ENCODE assay signal across 23 mouse cellular contexts in the genomic region with DNA sequence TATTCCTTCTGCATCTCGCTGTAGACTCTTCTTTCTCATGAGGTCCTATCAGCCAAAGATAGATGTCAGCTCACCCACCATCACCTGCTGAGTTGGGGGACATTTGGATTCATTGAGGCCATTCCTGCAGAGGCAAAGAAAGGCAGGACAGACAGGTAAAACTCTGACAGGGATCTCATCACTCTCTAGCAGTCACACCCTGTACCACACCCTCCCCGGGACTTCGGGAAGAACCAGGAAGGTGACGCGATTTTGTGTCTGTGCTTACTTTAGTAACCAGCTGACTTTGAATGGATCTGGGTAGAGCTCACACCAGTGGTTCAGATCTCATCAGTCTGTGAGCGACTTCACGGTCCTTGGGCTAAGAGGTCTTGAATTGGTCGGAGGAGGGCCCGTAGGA.
"Had no signal": no experiment of that assay in that cellular context is flagged by ENCODE, and none has a peak within 500 bp of the region (broad histone marks: within the 10 kb centered on the region; RNA-seq: fewer than 3 reads in every experiment).

No protein-coding gene starts in this region.

- H3K27ac ChIP-seq: gastrocnemius, adult 2 months; heart, embryonic 13.5 days; heart, embryonic 15.5 days; hindbrain, embryonic 10.5 days; hindbrain, embryonic 12.5 days; hindbrain, embryonic 14.5 days; intestine, embryonic 15.5 days; layer of hippocampus, adult 2 months; left cerebral cortex, adult 2 months; limb, embryonic 13.5 days; liver, embryonic 13.5 days had no signal

- H3K9ac ChIP-seq: heart, embryonic 13.5 days; heart, embryonic 15.5 days; hindbrain, embryonic 12.5 days; hindbrain, embryonic 14.5 days; intestine, embryonic 15.5 days; limb, embryonic 13.5 days; liver, embryonic 13.5 days had no signal

- ATAC-seq: inflammation-experienced regulatory T-cells, adult 6 months; intestine, embryonic 15.5 days; intestine, postnatal 0 days had no signal

- H3K4me3 ChIP-seq: gastrocnemius, adult 2 months; heart, embryonic 13.5 days; heart, embryonic 15.5 days; hindbrain, embryonic 10.5 days; hindbrain, embryonic 12.5 days; intestine, embryonic 15.5 days; layer of hippocampus, adult 2 months; left cerebral cortex, adult 2 months; limb, embryonic 13.5 days; liver, embryonic 13.5 days had no signal

- H3K4me1 ChIP-seq: heart, embryonic 13.5 days; heart, embryonic 15.5 days; hindbrain, embryonic 10.5 days; hindbrain, embryonic 12.5 days; intestine, embryonic 15.5 days; limb, embryonic 13.5 days; liver, embryonic 13.5 days had no signal

- H3K4me2 ChIP-seq: heart, embryonic 11.5 days; heart, embryonic 13.5 days; heart, embryonic 15.5 days; hindbrain, embryonic 12.5 days; hindbrain, embryonic 14.5 days; intestine, embryonic 15.5 days; limb, embryonic 13.5 days; liver, embryonic 13.5 days had no signal

- H3K27me3 ChIP-seq: heart, embryonic 15.5 days; hindbrain, embryonic 12.5 days; intestine, embryonic 15.5 days; limb, embryonic 13.5 days; liver, embryonic 13.5 days had no signal

- H3K36me3 ChIP-seq: heart, embryonic 13.5 days; heart, embryonic 15.5 days; hindbrain, embryonic 12.5 days; intestine, embryonic 15.5 days; liver, embryonic 13.5 days had no signal

- H3K9me3 ChIP-seq: heart, embryonic 13.5 days; heart, embryonic 15.5 days; hindbrain, embryonic 10.5 days; hindbrain, embryonic 12.5 days; intestine, embryonic 15.5 days; limb, embryonic 13.5 days; liver, embryonic 13.5 days had no signal

- DNase-seq: gastrocnemius, adult 2 months; gastrocnemius, postnatal 10 days; gastrocnemius, postnatal 25 days; heart, adult 18-20 months; heart, postnatal 4 days; kidney, adult 2 months; kidney, adult 9 months; kidney, postnatal 10 days; kidney, postnatal 25 days; kidney, postnatal 4 days; liver, embryonic 13.5 days had no signal
